Mouse (Mus musculus) cerebellum, adult 11-12 months (tissue): Measurements from ENCODE around the gene Bcl2l11.
A peak's percentile ranks its signal among the peaks of the same experiment; 100 is the strongest.

Experiments used
- DNase-seq: peaks from one replicate; pipeline ENCODE4 v3.0.0; 2022

Gene Bcl2l11

DNA sequence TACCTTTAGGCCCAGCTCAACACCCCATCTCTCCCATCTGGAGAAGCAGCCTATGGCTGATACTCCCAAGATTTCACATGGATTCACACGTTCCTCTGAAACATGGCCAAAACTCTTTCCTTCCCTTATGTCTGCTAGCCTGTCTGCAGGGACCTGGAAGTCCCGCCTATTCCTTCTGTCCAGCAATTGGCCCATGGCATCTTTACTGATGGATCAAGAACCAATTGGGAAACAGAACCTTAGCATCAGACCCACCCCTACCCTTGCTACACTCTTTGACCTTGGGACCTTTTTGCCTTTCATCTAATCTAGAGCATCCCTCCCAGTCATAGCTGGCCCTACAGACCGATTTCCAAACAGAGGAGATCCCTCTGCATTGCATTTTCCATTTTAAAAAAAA is 11.2 kb upstream of the Bcl2l11 start:
- DNase-seq, result no peak

DNA sequence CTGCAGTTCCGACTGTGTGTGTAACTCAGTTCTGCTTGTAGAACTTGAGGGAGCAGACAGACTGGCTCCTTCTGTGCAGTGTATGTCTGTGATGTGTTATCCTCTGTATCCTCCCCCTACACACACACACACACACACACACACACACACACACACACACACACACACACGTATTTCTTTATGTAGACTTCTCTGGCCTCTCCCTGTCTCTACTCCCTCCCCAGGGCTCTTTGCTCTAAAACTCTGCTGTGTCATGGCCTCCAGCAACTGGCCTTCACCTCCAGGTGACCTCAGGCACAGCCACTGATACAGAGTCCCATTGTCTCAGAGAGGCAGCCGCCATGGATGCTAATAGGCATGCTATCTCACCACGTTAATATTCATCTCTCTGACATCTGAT is 10.3 kb upstream of the Bcl2l11 start:
- no peak for DNase-seq

DNA sequence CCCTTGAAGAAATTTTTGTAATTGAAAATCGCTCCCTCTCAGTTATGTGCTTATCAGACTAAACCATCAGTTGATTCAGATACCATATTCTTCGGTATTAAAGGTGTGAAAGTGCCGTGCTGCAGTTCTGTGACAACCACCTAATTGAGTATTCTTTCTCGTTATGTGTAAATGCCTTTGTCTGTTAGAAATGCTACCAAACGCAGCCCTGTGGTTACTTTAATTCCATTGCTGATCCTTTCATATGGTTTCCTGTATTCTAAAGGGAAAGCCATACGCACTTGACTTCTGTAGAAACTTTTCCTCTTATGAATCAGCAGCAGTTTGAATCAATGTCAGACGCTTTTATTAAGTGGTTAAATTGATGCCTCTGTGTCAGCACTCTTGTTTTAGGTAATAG is 8.2 kb upstream of the Bcl2l11 start:
- DNase-seq, result no peak

DNA sequence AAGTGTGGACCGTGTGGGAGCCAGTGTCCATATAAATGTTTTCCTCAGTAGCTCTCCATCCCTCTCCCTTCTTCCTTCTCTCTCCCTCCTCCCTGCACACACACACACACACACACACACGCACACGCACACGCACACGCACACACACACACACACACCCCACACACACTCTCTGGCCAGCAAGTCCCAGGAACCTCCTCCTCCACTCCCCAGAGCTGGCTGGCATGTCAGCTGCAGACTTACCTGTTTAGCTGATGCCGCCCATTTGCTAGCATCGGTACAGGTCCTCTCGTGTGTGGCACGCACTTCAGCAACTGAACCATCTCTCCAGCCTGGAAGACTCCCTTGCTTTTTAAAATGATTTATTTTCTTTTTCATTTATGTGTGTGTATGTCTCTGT is 6.9 kb upstream of the Bcl2l11 start:
- no peak for DNase-seq

DNA sequence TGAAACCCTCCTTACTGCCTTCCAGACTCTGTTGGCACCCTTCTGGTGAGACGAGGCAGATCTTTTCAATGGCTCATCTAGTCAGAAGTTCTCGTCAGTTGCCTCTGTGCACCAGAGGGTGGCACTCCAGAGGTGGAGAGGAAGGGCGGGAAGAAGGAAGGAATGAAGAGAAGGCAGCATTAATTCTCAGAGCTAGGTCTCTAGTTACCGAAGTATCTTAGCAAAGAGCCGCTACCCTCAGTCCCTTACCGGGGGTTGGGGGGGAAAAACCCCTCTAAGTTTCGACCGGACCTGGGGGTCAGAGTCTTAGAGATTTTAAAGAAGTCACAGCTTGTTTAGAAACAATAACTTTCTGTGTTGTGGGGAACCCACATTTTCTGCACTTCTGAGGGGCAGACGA is 3.3 kb upstream of the Bcl2l11 start:
- DNase-seq, result no peak

DNA sequence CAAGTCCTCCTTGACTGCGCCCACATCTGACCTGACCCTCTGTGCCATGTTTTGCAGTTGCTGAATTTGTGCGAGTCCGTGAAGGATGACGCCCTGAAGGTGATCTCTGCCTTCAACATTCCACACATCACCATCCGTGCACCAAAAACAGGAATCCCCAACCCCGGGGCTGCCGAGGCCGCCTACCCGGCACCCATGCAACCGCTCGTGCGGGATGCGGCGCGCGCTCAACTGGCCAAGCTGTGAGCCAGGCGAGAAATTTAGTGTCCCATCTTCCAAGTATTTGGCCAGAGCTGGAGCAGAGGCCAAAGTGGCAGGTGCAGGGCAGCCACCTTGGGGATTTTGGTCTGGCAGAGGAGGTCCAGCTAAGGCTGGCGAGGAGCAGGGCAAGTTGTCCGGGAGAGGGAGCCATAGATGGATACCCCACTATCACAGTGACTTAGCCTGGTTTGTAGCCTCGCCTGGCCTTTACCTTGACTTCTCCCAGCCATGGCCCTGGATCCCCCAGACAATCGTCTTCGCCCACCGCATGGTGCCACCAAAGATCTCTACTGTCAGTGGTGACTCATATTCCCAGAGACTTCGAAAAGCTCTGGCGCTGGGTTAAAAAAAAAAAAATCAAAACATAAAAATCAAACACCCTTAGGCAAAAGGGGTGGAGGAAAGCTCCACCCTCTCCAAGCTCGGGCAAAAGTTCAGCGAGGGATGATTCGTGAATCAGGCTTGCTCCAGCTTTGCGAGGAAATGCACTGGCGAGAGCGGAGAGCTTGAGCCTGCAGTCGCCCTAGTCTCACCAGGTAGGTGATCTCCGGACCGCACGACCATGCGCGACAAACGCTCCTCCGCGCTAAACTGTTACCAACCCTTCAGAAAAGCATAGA is 2.7 kb upstream of the Bcl2l11 start:
- no peak for DNase-seq

DNA sequence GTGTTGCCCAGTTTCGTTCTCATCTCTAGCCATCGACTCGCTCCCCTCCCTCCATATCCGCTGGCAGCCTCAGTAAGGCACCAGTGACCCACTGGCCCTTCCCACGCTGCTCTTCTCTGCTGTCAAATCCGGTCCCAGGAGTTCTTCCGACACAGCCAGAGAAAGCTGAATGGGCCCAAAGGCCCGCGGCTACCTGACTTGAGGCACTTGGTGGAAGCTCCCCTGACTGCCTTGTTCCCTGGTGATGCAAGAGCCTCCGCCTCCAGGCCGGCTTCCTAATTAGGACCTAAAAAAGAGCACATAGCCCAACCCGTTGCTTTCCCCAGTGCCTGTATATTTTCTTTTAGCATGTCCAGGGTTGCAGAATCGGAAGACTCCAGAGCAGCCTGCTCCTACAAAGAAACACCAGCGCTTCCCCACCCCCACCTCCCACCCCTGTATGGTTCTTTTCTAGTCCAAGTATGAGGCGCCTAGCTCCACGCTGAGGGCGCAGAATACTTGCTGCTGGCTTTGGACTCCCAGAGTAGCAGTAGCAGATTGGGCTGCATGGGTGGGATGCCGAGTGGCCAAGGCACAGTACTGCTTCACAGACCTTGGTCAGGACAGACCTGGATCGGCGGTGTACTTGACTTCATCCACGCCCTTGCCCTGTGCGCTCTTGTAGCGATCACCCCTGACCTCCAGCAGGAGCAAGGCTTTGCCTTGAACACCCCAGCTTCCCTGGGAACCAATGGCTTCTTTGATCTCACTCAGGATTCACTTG is 1.7 kb upstream of the Bcl2l11 start:
- no peak for DNase-seq

DNA sequence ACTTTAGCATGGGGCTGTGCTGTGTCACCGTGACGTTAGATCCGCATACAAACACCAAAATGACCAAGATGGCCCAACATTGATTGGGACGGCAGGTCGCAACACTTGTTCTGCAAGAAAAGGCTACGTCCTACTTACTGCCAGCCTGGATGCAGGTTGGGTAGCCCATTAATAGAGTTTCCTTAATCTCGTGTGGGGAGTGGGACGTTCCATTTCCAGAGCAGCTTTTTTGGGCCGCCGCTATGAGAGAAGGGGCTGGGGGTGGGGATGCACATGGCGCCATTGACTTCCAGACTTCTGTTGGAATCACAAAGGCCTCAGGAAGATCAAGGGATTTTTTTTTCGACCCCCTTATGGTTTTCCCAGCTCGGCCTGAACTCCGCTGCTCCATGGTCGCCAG is 1.1 kb upstream of the Bcl2l11 start:
- no peak for DNase-seq

DNA sequence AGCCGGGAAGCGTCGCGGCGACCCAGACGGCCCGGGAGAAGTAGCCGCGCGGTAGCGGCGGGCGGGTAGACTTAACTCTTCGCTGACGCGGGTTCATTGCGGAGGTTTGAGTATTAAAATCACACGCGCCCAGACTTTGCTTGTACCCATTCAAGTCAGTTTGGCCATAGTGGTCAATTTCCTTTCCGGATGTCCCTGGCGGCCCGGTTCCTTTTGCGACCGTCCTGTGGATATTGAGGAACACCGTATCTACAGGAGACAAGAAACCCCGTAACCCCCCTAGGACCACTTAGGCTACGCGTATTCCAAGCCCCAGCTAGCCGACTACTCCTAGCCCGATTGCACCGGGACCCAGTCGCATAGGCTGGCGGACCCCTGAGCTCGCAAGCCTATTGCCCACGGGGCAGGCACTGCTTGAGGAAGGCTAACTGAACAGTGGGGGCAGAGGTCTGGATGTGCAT is 783 bp downstream of the Bcl2l11 start:
- DNase-seq, result no peak

DNA sequence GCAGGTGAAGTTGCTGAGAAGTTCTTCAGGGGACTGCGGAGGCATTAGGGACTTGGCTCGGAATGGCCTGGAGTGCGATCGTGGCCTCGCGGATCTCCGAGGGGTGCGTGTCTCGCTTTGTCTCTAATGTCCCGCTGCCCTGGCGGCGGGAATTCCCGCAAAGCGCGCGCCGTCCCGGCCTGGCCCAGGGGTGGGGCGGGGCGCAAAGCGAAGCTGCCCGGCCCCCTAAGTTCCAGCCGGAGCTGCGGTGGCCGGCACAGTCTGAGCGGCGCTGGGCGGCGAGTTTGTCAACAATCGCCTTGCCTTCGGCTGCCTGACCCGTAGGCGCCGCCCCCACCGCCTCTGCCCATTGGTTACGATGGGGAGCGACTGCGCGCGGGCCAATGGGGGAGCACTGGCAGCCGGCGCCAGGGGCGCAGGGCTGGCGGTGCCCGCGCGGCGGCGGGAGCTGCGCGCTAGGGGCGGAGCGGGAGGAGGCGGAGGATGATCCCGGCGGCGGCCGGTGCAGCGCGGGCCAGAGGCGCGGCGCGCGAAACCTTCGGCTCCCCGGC is 1.4 kb downstream of the Bcl2l11 start:
- peak; percentile 85 for DNase-seq

DNA sequence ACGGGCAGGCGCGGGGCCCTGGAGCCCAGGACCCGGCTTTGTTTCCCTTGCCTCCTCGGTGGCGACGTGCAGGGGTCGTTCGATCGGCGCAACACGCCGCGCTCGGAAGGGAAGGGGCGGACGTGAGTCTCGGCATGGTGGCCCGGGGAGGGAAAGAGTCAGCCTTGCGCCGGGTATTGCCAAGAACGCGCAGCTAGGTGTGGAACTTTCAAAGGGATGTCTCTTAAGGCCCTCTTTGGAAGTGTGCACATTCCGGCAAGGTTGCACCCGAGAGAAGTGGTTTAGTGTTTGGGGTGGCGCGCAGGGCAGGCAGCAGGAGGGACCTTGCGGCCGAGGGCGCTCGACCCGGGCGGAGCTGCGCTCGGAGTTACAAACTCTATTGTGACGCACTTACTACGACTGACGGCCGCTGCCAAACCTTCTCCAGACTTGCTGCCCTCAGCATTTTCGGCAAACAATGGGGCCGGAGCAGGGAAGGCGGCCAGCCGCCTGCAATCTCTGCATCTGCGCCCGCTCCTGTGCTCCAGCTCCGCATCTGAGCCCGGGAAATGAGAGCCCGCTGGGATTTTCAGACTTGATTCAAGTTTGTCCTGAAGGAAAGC is 2.0 kb downstream of the Bcl2l11 start:
- peak; percentile 46 for DNase-seq

DNA sequence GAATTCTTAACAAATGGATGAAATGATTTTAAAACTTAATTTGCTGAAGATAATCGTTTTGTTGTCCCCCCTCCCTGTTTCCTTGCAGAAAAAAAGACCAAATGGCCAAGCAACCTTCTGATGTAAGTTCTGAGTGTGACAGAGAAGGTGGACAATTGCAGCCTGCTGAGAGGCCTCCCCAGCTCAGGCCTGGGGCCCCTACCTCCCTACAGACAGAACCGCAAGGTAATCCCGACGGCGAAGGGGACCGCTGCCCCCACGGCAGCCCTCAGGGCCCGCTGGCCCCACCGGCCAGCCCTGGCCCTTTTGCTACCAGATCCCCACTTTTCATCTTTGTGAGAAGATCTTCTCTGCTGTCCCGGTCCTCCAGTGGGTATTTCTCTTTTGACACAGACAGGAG is 2.7 kb downstream of the Bcl2l11 start:
- DNase-seq, result no peak

DNA sequence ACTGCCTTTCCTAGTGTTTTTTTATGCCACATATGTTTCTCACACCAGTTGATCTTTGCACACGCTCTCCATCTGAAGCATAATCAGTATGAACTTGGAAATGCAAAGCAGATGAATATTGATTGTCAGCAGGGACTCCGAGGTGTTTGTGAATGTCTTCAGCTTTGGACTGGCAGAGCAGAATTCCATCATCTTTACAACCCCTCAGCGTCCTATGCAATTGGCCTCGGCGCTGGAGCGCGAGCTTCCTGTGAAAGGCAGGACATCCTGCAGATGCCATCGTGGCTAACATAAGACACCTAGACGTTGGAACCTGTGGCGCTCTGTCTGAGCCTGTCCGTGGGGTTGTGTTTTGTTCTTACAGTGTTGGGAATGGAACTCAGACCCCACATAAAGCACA is 5.7 kb downstream of the Bcl2l11 start:
- DNase-seq, result no peak

DNA sequence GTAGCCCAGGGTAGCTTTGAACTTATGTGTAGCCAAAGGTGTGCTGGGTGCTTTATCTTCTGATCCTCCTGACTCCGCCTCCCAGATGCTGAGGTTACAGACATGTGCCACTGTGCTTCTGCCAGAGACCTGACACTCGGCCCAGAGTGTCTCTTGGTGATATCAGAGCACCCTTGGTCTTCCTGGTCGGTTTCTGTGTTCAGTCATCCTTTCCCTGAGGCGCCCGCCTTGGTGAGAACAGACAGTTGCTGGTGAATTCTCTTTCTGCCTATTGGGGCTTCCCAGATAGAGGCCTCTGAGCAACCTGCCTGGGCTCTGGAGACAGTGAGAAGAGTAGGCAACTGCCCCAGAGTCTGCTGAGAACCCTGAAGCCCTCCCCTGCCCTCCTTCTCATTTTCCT is 6.8 kb downstream of the Bcl2l11 start:
- no peak for DNase-seq

DNA sequence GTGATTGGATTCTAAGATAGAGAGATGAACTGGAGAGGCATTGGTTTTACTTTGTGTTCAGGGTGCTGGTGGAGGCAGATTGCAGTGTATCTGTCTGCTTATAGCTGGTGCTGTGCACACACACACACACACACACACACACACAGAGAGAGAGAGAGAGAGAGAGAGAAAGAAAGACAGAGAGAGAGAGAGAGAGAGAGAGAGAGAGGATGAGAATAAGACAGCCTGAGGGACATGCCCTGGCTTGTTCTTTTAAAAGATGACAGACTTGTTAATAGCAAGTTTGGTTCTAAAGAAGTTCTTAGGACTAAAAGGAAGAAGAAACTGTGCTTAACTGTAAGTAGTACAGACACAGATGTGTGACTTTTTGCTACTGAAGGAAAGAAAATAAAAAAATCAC is 8.0 kb downstream of the Bcl2l11 start:
- DNase-seq, result no peak

DNA sequence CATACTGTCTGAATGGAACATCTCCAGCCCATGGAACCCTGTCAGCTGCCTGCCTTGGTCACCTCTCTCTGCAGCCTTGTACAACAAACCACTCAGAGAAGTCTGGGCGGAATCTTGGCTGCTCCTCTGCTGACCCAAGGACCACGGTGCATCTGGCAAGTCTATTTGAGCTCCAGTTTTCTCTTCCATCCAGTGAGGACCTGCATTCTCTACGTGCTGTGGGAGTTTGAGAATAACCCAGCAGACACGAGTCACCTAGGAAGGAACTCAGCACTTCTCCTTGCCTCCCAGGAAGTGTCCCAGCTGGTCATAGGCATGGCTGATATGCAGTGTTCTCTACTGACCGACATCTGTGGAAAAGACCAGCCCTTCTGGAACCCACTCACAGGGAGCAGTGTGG is 8.6 kb downstream of the Bcl2l11 start:
- no peak for DNase-seq

DNA sequence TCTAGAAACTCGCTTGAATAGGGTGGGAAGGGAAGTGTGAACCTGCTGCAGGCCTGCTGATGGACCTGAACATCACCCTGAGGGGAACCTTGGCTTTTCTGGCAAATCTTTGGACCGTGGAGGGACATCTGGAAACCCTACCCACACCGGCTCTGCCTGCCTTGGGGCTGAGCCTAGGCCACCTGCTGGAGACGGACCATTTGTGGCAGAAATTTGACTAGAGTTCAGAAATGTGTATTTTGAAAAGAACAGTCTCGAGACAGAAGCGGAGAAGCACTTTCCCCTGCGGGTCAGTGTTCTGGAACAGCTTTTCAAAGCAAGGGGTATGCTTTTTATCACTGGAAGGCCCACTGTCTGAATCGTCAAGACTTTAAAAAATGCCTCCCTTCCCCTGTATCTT is 9.1 kb downstream of the Bcl2l11 start:
- DNase-seq, result no peak

DNA sequence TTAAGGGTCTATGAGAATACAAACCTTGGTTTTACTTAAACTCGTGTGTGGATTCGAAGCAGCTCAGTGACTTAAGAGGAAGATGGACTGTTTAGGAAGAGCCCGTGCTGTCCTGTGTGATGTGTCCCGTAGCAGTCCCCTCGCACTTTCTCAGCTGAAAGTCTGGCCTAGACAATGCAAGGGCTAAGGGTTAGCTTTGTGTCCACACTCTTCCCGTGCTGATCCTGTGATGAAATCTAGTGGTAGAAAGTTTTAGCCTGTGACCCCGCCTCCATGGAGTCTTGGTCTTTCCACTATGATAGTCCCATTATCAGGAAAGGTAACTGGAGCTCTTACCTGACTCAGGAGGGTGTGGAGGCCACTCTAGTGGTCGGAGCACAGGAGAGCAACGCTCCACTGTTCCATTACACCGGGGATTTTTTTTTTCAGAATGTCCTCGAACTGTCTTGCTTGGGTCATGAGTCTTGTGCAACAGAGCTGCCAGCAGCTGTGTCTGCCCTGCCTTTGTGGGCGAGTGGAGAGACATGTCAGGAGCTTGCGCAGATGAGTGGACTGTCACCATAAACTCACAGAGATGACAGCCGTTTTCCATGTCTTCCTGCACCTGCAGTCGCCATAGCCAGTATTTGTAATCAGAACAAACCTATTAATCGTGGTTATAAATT is 11.1 kb downstream of the Bcl2l11 start:
- no peak for DNase-seq

DNA sequence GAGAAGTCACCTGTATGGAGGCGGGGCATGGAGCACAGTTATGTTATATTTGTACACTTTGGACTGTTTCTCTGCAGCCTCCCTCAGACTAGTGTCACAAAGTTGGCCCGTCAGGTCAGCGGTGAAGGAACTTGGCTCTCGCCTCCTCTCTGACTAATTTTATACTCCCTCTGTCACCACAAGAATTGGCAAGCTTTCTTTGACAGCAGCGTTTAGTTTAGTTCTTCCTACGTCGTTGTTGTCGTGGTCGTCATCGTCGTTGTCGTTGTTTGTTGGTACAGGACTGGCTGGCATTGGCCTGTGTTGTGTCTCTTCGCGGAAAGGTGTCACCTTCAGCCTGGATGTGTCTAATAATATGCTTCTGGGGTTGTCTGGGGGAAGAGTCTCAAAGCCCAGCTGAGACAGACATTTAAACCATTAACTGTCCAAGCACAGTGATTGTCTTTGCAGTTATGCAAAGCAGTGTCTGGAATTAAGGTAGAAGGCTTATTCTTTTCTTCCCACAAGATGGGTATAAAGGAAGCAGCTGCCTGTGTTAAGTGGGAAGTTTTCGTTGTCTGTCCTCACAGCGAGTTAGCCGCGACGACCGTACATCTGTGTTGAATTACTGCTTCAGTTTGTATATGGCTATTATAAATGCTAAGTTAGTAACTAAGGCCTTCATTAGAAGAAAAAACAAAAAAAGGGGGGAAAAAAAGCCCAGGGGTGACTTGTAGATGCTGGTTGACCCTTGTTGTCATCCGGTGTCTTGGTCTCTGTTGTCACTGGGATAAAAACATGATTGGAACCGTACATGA is 11.8 kb downstream of the Bcl2l11 start:
- no peak for DNase-seq

DNA sequence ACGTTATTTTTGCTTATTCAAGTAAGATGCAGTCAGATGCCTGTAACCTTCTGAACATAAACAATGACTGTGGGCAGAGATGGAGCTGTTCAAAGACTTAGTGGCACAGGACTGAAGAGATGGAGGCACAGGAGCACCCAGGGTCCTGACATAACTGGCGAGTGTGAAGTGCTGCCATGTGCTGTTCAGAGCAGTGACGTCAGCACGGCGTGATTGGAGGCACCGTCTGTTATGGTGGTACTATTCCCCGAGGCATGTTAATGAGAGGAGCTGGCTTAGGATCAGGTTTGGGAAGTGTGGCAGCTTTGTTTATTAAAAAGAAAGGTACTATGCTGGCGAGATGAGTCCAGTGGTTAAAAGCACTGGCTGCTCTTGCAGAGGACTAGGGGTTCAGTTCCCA is 13.1 kb downstream of the Bcl2l11 start:
- DNase-seq, result no peak

DNA sequence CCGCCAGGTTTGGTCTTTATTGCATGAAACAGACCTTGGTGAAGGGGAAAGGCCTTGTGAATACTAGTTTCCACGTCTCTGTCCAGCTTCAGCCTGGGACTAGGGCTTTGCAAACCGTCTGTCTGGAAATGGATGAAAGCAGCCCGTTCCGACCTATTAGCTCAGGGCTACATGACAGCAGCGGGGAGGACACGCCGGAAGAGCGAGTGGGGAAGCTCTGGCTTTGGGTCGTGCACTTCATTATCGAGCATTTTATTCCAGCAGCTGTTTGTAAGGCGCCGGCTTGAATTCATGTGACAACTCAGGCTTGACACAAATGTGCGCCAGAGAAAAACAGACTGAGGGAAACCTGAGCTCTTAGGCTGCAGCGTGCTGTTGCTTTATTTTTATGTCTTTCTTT is 13.9 kb downstream of the Bcl2l11 start:
- no peak for DNase-seq

DNA sequence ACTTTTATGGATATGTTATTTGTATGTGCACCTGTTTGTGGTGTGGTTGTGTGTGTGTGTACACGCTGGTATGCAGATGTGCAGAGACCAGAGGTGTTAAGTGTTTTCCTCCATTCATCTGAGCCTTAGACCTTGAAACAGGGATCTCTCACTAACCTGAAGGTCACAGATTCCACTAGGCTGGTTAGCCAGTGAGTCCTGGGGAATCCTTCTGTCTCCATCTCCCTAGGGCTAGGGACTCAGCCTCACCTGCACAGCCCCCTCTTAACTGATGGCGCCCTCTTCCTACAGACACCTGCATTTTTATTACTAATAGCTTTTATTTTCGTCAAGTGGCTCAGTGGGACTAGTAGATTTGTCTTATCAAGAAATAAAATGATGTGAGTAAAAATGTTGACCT is 14.3 kb downstream of the Bcl2l11 start:
- no peak for DNase-seq
